Mouse (Mus musculus) G1E (cell line): Measurements from ENCODE around the gene Traf7.

Experiments used
- CTCF ChIP-seq: IDR thresholded peaks from 2 replicates; pipeline ENCODE4 v1.5.1; 2012; ENCODE audit warnings: low read depth, low read length, inconsistent platforms, mixed read lengths
- GATA1 ChIP-seq: IDR thresholded peaks from 2 replicates; pipeline ENCODE4 v1.6.1; 2012; ENCODE audit warnings: borderline replicate concordance, low read length, inconsistent platforms, mixed read lengths
- TAL1 ChIP-seq: conservative IDR thresholded peaks from 2 replicates; pipeline ENCODE4 v1.6.1; 2012; ENCODE audit warnings: low read depth, low read length, inconsistent platforms, mixed read lengths

- no peak for TF ChIP-seq CTCF
- no peak for TF ChIP-seq TAL1
- no peak for TF ChIP-seq GATA1
These were observed 9.8 kb upstream of the Traf7 start for GRCm38 (mm10) chr17:24537536-24537935.
